Mouse (Mus musculus) heart, adult 9 months (tissue): ENCODE measurements around the gene Gen1.

Experiments used
- DNase-seq, 2 experiments: peaks; one replicate each; pipeline ENCODE4 v3.0.0; 2022; ENCODE audit warnings: low spot score in 2 of 2

The Gen1 gene

DNA sequence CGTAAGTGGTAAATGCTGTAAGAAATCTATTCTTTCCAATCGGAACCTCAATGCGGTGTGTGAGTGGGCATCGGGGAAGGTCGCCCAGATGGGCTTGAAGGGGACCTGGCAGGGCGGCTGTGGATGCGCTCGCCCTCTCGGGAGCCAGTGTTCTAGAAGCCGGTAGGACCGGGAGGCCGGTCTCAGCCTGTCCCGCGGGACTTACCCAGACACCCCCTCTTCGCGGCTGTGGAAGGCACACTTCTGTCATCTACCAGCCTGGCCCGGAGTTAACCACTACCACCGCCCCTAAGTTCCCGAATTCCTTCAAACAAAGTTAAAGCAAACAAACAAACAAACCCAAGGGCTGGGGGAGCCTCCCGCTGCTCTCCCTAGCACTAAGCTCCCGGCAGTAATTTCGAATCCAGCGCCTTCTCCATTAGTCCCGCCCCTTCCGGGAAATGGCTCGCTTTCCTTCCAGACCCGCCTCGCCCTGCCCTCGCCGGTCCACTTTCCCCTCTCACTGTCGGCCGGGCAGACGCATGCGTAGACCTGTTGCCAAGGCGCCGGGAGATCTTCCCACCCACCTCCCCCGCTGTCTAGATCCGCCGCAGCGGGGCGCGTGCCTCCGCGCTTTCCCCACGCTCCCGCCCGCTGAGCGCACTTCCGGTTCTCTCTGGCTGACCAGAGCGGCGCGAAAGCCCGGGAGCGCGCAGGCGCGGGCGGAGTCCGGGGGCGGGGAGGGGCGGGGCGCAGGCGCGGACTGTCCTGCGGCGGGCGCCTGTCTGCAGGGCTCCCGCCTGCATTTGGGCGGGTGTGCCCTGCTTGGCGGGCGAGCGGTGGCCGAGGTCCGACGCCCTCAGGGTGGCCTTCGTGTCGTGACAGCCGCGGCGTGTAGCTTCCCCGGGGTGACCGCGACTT, at the start of gene Gen1, which contains the start of gene Smc6:
TSS of gene Gen1 (minus strand) at position 420 of the 900 bp plus-strand sequence.
TSS of gene Smc6 (plus strand) at position 505 of the 900 bp plus-strand sequence.
- DNase-seq = peak; percentile 95 to 96

DNA sequence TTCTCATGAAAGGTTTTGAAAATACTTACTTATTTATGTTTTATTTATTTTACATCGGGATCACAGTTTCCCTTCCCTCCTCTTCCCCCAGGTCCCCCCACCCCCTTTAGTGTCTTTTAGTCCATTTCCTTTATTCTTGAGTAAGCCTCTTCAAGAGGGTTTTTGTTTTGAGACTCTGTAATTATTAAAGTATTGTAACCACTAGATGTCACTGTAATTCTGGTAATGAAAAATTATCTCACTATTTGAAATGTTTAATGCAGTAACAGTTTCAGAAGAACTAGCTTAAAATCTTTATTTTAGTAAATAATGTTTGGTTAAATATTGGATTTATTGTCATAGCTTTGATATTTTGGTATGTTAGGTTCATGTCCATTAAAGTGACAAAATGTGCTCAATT, 48.2 kb upstream of the Gen1 start:
- DNase-seq = no peak

DNA sequence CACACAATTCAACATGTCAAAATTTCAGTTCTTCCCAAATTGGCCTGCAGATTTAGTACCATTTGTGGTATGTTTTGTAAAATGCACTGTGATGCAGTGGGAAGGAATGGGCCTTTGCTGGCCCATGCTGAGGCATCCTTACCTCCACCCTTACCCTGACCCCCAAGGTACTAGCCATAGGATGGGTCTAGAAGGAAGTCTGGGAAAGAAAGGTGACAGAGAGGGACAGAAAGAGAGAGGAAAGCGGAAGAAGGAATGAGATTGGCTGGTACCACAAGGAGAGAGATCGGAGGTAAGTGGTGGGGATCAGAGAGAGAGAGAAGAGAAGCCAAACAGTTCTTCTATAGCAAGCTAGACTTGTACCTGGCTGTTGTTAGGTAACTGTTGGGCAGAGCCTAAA, 45.5 kb upstream of the Gen1 start:
- DNase-seq = no peak

DNA sequence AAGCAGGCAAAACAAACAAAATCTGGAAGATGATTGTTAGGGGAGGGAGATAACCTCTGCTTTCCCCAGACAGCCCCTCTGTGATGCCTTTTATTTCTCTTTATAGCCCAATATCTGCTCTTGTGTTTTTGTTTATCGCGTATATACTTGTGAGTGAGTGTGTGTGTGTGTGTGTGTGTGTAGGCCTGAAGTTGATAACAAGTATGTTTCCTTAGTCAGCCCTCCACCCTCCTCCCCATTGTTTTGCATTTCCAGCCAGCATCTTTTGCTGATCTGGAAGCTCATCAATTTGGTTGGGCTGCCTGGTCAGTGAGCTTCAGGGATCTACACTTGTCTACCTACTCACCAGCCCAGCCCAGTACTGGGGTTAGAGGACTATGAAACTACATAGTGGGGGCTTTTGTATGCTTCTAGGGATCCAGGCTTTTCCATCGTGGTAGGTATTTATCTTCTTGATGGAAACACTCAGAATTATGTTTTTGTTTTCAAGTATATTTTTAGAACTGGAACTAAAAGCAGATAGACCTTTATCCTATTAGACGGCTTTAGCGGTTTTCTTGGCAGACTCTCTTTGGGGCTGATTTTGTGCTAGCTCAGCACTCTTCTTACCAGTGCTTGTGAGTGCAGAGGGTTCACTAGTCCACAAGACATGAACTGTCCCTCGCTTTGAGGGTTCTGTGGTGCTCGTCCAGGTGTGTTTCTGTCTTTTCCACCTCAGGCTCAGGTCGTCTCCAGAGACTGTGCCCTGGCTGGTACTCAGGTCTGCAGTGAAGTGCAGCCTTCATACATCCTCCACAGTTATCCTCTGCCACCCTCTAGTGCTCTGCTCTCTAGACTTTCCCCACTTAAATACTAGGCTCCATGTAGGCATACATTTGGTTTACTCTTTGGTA, 41.4 kb upstream of the Gen1 start:
- DNase-seq = no peak

DNA sequence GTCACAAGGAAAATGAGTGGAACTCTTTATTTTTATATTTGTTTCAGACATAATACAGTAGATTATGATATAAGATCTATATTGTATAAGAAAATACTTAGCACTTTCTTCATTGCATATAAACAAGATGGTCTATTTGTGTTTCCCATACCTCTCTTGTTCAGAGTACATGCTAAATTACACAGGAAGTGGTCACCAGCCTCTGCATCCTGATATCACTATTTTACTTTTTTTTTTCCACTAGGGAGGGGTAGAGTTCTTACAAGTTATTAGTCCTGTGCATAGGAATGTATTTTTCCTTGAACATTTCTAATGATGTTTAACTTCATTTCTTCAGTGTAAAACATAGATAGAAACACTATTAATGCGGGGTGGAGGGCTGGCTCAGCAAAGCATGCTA, 35.3 kb upstream of the Gen1 start:
- DNase-seq = no peak

DNA sequence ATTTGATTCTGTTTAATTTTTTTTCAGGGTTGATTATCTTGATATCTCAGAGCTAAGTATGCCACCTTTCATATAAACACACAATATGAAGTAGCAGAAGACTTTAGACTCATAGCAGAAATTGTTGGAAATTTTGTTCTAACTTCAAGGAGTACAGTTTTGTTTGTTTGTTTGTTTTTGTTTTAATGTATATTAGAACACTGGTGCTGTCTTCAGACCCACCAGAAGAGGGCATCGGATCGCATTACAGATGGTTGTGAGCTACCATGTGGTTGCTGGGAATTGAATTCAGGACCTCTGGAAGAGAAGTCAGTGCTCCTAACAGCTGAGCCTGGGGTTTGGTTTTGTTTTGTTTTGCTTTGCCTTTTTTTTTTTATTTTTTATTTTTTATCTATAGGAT, 20.8 kb upstream of the Gen1 start:
- no peak for DNase-seq

DNA sequence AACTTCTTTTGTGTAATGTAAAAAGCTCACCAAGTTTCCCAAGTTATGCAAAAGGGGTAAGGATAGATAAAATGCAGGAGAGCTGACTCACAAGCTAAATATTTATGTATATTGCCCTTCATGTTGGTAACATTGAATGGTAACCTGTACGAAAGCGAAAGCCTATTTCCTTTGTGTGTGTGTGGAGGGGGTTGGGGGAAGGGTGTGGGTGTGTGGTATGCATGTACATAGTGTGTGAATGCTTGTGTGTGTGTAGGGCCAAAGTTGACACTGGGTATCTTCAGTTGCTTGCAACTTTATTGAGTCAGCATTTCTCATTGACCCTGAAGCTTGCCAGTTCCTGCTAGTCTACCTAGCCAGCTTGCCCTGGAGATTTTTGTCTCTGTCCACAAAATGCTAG, 16.0 kb upstream of the Gen1 start:
- DNase-seq = no peak

DNA sequence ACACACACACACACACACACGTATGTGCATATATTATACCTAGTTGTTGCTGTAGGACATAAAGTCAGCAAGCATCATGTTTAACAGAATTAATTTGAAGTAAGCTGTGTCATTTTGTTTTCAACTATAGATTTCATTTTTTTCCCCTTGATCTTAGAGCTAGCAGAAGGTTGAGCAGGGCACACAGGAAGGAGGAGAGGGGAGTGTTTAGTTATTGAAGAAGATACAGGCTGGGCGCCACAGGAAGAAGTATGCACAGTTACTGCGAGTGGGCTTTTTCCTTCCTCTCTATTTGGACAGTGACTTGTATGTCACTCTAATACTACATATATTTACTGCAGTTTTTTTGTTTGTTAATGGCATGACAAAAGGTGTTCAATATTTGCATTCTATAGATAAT, 14.3 kb upstream of the Gen1 start:
- DNase-seq = no peak

DNA sequence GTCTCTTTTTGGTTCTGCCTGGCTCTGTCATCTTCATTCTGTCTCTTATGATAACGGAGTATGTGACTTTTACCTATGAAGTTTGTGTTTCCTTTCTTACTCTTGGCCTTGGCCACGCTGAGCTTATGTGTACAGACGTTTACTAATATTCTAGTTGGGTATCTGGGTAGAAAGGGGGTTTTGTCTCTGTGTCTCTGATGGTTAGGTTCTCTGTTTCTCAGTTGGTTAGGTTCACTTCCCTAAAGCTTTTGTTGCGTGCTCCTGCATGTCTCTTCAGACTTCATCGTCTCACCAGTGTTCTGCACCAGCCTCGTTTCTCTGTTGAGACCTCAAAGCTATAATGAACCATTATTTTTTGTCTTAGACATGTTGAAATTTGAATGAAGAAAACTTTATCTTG, 11.6 kb upstream of the Gen1 start:
- no peak for DNase-seq

DNA sequence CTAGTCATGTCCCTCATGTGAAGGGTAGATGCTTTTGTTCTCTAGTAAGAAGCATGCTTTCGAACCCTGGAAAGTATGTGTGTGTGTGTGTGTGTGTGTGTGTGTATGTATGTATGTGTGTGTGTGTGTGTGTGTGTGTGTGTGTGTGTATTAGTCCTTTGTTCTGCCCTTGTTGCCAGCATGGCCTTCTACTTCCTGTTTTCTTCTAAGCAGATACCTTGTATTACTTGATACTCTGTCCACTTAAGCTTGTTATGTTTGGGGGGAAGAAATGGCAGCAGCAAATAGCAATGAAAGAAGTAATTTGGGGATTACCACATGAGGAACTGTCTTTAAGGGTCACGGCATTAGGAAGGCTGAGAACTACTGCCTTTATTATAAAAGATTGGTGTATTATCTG, 11.0 kb upstream of the Gen1 start:
- DNase-seq = no peak

DNA sequence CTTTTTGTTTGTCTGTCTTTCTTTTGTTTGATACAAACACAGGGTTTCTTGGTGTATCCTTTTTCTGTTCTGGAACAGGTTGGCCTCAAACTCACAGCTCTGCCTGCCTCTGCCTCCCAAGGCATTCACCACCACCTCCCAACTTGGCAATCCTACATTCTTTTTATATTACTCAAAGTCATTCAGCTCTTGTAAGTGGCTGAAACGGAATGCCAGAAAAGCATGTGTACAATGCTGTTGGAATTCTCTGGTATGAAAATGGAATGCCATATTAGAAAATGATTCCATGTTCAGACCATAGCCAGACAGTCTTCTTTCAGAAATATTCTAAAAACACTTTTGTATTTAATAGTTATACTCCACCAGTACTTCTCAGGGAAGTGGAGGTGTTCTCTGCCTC, 7.6 kb upstream of the Gen1 start:
- DNase-seq = no peak

DNA sequence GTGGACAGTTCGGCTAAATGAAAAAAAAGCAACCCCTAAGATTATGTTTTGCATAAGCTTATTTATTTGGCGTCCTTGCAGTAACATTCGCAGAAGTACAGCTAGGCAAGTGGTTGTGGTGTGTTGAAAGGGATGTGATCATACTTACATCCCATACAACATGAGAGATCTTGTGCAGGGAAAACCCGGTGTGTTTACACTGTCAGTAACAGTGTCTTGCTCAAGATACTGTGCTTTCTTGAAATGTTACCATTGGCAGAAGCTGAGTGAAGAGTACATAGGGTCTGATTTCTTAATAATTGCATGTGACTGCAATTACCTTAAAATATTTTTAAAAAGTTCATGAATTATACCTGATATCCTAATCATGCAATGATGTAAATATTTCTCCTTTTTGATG, 7.0 kb upstream of the Gen1 start:
- no peak for DNase-seq

DNA sequence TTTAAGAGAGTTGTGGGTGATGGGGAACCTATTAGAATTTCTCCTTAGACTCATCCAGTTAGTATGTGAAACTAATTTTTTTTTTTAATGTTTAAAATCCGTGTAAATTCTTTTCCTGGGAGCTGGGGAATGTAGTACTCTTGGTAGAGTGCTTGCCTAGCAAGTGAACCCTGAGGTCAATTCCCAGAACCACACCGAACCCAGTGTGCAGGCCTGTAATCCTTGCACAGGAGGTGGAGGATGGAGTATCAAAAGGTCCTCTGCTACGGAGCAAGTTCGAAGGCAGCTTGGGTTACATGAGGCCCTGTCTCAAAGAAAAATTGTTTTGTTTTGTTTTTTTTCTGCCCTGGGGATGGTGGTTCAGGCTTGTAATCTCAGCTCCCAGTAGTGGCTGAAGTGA, 1.4 kb upstream of the Gen1 start:
- DNase-seq = no peak

DNA sequence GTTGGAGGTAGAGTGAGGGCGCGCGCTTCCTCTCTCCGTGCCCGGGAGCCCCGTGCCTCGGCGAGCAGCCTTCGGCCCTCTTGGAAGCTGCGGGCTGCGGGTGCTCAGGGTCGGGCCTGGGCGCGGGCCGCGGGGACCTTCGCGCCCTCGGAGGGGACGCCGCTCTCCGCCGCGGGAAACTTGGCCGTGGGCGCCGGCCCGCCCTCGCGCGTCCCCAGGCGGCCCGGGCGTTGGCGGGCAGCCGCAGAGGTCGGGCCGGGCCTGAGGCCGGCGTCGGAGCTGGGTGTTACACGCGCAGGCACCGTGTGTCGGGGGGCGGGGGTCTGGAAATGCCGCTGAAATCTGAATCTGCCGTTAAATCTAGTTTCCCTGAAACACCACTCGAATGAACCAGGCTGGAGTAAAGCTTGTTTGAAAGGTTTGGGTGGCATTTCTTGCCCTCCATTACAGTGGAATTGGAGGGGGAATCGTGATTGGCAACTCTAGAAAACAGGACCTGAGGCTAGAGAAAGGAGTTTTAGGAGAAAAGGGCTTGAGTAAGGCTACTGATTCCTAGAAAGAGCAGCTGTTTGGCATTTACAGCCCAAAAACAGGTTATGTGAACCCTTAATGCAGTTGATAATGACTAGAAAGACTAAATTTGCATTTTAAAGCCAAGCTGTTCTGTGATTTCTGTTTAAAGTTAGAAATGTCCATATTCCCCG, 833 bp upstream of the Gen1 start:
- no peak for DNase-seq

DNA sequence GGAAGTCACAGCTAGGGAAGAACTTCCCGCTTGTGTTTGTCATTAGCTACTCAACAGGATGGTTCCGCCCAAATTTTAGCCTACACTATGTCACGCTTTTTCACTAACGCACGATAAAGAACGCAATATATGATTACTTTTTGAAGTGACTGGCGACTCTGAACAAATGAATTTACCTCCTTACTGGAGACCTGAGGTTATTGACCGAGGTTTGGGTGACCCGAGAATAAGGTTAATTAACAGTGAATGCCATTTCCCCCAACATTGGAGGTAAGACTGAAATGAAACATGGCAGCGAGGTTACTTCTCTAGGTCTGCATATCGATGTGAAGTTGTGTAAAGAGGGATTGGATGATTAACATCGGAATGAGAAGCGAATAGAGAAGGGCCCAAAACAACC, 706 bp downstream of the Gen1 start:
- DNase-seq = no peak

DNA sequence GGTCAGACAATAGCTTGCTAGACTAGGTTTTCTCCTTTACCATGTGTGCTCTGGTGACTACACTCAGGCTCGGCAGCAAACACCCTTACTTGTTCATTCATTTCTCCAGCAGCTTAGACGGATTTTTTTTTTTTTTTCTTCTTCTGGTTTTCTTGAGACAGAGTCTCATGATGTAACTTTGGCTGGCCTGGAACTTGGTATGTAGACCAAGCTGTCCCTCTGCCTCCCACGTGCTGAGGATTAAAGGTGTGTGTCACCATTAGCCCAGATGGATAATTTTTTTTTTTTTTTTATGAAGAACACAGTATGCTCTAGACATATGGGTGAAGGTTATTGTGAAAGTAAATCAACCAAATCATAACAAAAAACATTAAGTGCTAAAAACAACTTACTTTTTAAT, 15.3 kb downstream of the Gen1 start:
- no peak for DNase-seq

DNA sequence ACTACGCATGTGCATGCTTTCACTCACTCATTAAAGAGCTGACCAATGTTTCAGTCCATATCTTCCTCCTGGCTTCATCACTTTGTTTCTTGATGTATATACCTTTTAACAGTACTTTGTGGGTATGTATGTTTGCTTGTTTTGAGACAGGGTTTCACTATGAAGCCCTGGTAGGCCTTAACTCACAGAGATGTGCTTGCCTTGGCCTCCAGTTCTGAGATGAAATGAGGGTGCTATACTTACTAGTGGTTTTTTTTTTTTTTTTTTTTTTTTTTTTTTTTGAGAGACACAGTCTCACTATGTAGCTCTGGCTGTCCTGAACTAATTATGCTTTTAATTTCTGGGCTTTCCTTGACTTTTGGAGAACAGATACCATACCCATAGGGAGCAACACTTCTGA, 18.1 kb downstream of the Gen1 start:
- DNase-seq = no peak

DNA sequence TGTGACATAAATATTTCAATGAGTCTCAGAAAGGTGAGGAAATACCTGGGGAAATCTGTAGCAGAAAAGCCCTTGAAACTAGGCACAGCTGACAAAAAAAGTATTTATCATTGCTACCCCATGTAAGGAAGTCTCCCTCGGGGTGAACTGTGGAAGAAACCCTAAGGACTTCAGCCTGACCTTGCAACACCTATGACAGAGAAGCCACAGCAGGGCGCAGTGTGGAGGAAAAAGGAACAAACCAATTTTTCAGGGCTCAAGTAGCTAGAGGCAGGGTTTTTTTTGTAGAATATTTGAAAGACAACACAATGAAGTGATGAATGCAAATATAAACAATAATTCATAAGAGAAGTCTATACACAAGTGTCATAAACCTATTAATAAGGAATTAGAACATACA, 29.6 kb downstream of the Gen1 start:
- DNase-seq = no peak

DNA sequence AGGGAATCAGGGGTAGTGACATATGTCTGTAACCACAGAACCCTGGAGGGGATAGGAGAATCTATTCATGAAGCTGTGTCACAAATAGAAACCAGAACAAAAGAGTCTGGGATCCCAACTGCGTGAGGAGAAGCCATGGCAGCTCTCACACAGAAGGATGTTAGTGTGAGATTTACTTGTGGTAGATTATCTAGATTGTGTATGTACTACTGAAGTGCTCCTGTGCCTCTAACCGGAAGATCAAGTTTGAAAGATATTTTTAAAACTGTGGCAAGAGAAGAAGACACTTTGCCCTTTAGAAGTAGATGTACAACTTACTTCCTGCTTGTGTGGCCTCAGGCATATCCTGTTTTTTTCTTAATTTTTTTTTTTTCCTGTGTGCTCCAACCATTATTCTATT, 35.3 kb downstream of the Gen1 start:
- no peak for DNase-seq

DNA sequence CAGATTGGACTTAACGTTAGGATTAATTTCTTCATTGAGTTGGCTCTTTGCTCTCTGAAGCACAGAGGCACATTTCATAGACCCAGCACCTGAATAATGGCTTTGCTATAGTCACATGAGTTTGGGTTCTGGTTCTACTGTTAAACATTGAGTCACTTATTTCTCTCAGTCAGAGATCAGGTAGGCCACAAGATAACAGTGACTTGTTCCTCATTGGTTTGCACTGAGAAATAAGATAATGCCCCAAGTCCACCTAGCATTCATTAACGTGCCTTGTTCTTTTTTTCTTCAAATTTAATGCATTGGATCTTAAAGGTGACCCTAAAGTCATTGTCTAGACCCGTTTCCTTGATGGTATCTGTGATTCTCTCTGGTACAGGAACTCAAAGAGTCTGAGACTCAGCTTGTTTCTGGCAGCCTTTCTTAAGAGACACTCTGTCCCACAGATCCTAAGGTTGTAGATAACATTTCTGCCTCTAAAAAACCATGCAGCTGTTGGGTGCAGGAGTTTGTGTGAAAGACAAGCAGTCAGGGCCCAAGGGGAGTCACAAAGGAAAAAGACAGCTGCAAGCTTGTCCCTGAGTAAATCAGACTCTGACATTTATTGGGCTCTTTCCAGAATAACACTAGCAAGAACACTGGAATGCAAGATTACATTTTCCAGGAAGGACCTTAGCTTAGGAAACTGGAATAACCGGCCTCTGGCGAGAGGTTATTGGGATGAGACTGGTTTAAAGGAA, 38.9 kb downstream of the Gen1 start:
- peak; percentile 54 to 71 for DNase-seq

DNA sequence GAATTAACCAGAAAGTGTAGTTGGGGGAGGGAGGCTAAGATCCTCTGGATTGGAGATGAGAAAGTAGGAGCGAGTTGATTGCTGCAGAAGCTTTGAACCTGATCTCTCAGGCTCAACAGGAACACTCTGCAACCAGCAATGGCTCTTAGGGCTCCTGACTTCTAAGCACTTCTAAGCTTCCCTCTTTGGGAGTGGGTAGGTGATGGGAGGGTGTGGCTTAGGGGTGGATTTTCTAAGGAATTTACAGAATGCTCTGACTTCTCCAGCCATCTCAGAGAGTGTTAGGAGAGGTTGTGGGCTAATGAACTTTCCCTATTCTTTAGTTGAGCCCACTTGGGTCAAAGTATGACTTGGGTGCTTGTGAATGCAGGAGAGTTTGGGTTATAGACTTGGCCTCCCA, 39.5 kb downstream of the Gen1 start:
- DNase-seq = no peak

DNA sequence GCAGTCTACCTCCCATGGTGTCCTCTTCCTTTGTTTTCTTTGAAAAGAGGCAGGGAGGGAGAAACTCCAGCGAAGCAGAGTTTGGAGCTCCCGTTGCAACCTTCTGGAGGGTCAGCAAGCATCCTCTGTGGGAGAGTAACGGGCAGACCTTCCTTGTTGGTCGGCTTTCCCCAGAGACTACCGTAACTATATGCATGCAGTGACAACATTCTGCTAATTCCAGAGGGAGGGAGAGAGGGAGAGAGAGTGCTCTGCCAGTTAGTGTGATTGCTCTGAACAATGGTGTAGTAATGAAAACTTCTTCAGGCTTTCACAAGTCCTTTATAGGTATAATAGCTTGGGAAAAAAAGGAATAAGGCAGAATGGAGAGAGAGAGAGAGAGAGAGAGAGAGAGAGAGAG, 40.9 kb downstream of the Gen1 start:
- DNase-seq = no peak
